Mouse (Mus musculus) kidney, adult 2 months (tissue): ENCODE results near the gene Gpr183.

Experiments used
- CTCF ChIP-seq: fragments of 200-500 bp; conservative IDR thresholded peaks from 2 replicates; pipeline ENCODE4 v1.5.1; 2011; ENCODE audit warnings: low read depth, mild to moderate bottlenecking, control low read depth, low read length, moderate library complexity, mixed read lengths; ENCODE audit not compliant: insufficient read depth, insufficient read length
- POLR2A ChIP-seq: fragments of 200-500 bp; IDR thresholded peaks from one replicate; pipeline ENCODE4 v1.6.1; 2011; ENCODE audit warnings: low read depth, low read length, control low read depth

DNA sequence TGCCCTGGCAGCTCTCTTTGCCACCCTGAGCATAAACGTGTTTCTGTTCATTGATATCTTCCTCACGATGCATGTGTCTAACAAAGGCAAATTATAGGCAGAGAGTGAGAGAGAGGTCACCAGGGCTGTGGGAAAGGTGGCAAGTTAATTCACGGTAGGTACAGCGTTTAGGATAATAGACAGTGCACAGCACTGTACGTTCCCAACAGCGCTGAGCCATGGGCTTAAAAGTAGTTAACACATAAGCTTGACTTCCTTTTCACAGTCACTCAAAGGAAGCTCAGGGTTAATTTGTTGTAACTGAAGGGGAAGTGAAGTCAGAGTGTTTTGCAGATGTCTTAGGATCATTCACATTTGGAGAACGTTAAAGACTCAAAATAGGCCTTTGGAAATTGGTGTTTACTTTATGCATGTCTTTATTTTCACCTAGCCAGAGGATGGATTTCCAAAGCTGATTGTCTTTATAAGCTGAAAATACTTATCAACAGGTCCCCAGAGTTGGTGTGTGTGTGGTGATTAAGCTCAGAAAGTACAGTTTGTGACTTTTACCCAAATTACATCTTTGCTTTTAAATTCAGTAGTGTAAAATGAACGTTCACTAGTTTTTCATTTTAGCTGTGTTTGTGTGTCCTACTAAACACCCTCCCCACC is 58.5 kb downstream of the Gpr183 start:
- no peak for TF ChIP-seq POLR2A
- no peak for TF ChIP-seq CTCF
